Mouse (Mus musculus): Measurements from ENCODE around the gene Med20.

Gene Med20

GRCm38 (mm10) chr17:47610849-47611660 lies at the start of gene Med20, which contains the start of the genes Bysl and Gm20517:
Gene Med20, plus strand, starts transcription at chr17:47611582.
Gene Bysl, minus strand, starts transcription at chr17:47611492.
Gene Gm20517, plus strand, starts transcription at chr17:47611589.
- DNase-seq (ENCODE audit: low spot score in 2 of 2) = peak; percentile 97

GRCm38 (mm10) chr17:47562875-47563274 lies 48.5 kb upstream of the Med20 start:
- no peak for DNase-seq (ENCODE audit: low spot score in 2 of 2)

GRCm38 (mm10) chr17:47564612-47565011 lies 46.8 kb upstream of the Med20 start:
- no peak for DNase-seq (ENCODE audit: low spot score in 2 of 2)

GRCm38 (mm10) chr17:47566133-47566532 lies 45.2 kb upstream of the Med20 start:
- no peak for DNase-seq (ENCODE audit: low spot score in 2 of 2)

- DNase-seq (ENCODE audit: low spot score in 2 of 2) = no peak
These were observed 44.1 kb upstream of the Med20 start for GRCm38 (mm10) chr17:47567271-47567670.

- no peak for DNase-seq (ENCODE audit: low spot score in 2 of 2)
These were observed 43.0 kb upstream of the Med20 start for GRCm38 (mm10) chr17:47568389-47568788.

- no peak for DNase-seq (ENCODE audit: low spot score in 2 of 2)
These were observed 42.3 kb upstream of the Med20 start for GRCm38 (mm10) chr17:47568951-47569527.

- DNase-seq (ENCODE audit: low spot score in 2 of 2) = no peak
These were observed 39.8 kb upstream of the Med20 start for GRCm38 (mm10) chr17:47571621-47572020.

GRCm38 (mm10) chr17:47572436-47572835 lies 38.9 kb upstream of the Med20 start:
- DNase-seq (ENCODE audit: low spot score in 2 of 2) = no peak

- DNase-seq (ENCODE audit: low spot score in 2 of 2) = no peak
These were observed 37.4 kb upstream of the Med20 start for GRCm38 (mm10) chr17:47574028-47574427.

GRCm38 (mm10) chr17:47574830-47575229 lies 36.6 kb upstream of the Med20 start:
- DNase-seq (ENCODE audit: low spot score in 2 of 2) = no peak

- DNase-seq (ENCODE audit: low spot score in 2 of 2) = no peak
These were observed 32.7 kb upstream of the Med20 start for GRCm38 (mm10) chr17:47578655-47579054.

- no peak for DNase-seq (ENCODE audit: low spot score in 2 of 2)
These were observed 30.4 kb upstream of the Med20 start for GRCm38 (mm10) chr17:47580962-47581361.

- no peak for DNase-seq (ENCODE audit: low spot score in 2 of 2)
These were observed 22.9 kb upstream of the Med20 start for GRCm38 (mm10) chr17:47588517-47588916.

GRCm38 (mm10) chr17:47591073-47591472 lies 20.3 kb upstream of the Med20 start:
- no peak for DNase-seq (ENCODE audit: low spot score in 2 of 2)

GRCm38 (mm10) chr17:47593215-47593853 lies 18.0 kb upstream of the Med20 start:
- DNase-seq (ENCODE audit: low spot score in 2 of 2) = peak; percentile 87 to 88

GRCm38 (mm10) chr17:47593854-47594182 lies 17.6 kb upstream of the Med20 start:
- DNase-seq (ENCODE audit: low spot score in 2 of 2) = peak in 1 of 2 experiments; percentile 19

GRCm38 (mm10) chr17:47594183-47594968 lies 17.0 kb upstream of the Med20 start:
- no peak for DNase-seq (ENCODE audit: low spot score in 2 of 2)

GRCm38 (mm10) chr17:47594969-47595247 lies 16.5 kb upstream of the Med20 start:
- DNase-seq (ENCODE audit: low spot score in 2 of 2) = no peak

GRCm38 (mm10) chr17:47595248-47596161 lies 15.9 kb upstream of the Med20 start:
- DNase-seq (ENCODE audit: low spot score in 2 of 2) = no peak

- DNase-seq (ENCODE audit: low spot score in 2 of 2) = no peak
These were observed 15.1 kb upstream of the Med20 start for GRCm38 (mm10) chr17:47596162-47596838.
